Mouse (Mus musculus): ENCODE measurements around the gene Vmn2r116. TPM values are rescaled to one million over a fixed set of nuclear protein-coding genes. Genes with fewer than 3 reads are reported as not detected.

Vmn2r116 gene
- not detected for polyA plus RNA-seq (2014; fragmentation: Illumina TruSeq; extraction: RNeasy Lipid Tissue Mini Kit (QIAGEN cat#74804); ENCODE audit: low read depth, low replicate concordance)

DNA sequence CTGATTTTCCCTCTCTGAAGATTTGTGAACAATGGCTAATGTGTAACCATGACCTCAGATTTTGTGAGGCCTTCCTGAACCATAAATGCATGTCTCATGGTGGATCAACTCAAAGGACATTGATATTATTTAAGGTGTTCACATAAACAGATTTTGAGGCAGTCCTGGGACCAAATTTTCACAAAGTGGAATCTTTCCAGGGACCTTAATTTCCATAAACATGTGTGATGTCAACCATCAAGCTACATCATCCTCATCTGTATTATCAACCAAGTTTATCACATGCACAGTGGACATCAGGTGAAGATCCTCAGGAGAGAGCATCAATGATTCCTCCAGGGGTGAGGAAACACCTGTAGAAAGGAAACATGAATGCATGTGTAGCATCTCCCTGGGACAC lies at the start of gene Vmn2r116:
Gene Vmn2r116, plus strand, starts transcription at position 301 of the 400 bp plus-strand sequence.

DNA sequence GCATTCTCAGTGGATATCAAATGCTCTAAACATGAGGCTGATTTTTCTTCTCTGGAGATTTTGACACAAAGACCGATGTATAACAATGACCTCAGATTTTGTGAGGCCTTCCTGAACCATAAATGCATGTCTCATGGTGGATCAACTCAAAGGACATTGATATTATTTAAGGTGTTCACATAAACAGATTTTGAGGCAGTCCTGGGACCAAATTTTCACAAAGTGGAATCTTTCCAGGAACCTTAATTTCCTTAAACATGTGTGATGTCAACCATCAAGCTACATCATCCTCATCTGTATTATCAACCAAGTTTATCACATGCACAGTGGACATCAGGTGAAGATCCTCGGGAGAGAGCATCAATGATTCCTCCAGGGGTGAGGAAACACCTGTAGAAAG lies 41.0 kb upstream of the Vmn2r116 start, which contains the start of gene Vmn2r115:
Gene Vmn2r115, plus strand, starts transcription at position 301 of the 400 bp plus-strand sequence.

Other genes with a start within 250 kb of the Vmn2r116 start
- gene Zfp40, start 191.4 kb upstream of the Vmn2r116 start, polyA plus RNA-seq (2014; fragmentation: Illumina TruSeq; extraction: RNeasy Lipid Tissue Mini Kit (QIAGEN cat#74804); ENCODE audit: low read depth, low replicate concordance) = 30.1 TPM
- gene Vmn2r114, start 72.1 kb upstream of the Vmn2r116 start, polyA plus RNA-seq (2014; fragmentation: Illumina TruSeq; extraction: RNeasy Lipid Tissue Mini Kit (QIAGEN cat#74804); ENCODE audit: low read depth, low replicate concordance) = not detected
- not detected for gene Vmn2r115, start 40.9 kb upstream of the Vmn2r116 start, polyA plus RNA-seq (2014; fragmentation: Illumina TruSeq; extraction: RNeasy Lipid Tissue Mini Kit (QIAGEN cat#74804); ENCODE audit: low read depth, low replicate concordance)
- gene Vmn2r117, start 95.1 kb downstream of the Vmn2r116 start, polyA plus RNA-seq (2014; fragmentation: Illumina TruSeq; extraction: RNeasy Lipid Tissue Mini Kit (QIAGEN cat#74804); ENCODE audit: low read depth, low replicate concordance) = not detected
- 0.70 TPM for gene Zfp213, start 179.6 kb downstream of the Vmn2r116 start, polyA plus RNA-seq (2014; fragmentation: Illumina TruSeq; extraction: RNeasy Lipid Tissue Mini Kit (QIAGEN cat#74804); ENCODE audit: low read depth, low replicate concordance)
- not detected for gene Zfp13, start 214.9 kb downstream of the Vmn2r116 start, polyA plus RNA-seq (2014; fragmentation: Illumina TruSeq; extraction: RNeasy Lipid Tissue Mini Kit (QIAGEN cat#74804); ENCODE audit: low read depth, low replicate concordance)
- not detected for gene Zscan10, start 216.3 kb downstream of the Vmn2r116 start, polyA plus RNA-seq (2014; fragmentation: Illumina TruSeq; extraction: RNeasy Lipid Tissue Mini Kit (QIAGEN cat#74804); ENCODE audit: low read depth, low replicate concordance)